Mouse (Mus musculus) kidney, adult 18-20 months (tissue): ENCODE results near the gene Creb3.
A peak's percentile ranks its signal among the peaks of the same experiment; 100 is the strongest.
"Not testable (repeated sequence)": the region's sequence is repeated elsewhere in the genome, so short reads cannot be mapped to it uniquely, and the experiment has no call there.

Experiments used
- DNase-seq: peaks from one replicate; pipeline ENCODE4 v3.0.0; 2021

The Creb3 gene

GRCm38 (mm10) chr4:43584444-43585416 lies 22.6 kb downstream of the Creb3 start, which contains the start of gene Msmp:
Gene Msmp, minus strand, starts transcription at chr4:43584494.
- peak; percentile 51 for DNase-seq

GRCm38 (mm10) chr4:43585682-43586081 lies 23.6 kb downstream of the Creb3 start:
- no peak for DNase-seq

GRCm38 (mm10) chr4:43586411-43586810 lies 24.3 kb downstream of the Creb3 start:
- peak; percentile 79 for DNase-seq

GRCm38 (mm10) chr4:43587681-43588080 lies 25.5 kb downstream of the Creb3 start:
- DNase-seq: no peak

- no peak for DNase-seq
Observed at GRCm38 (mm10) chr4:43591543-43591942, 29.4 kb downstream of the Creb3 start.

- DNase-seq: no peak
Observed at GRCm38 (mm10) chr4:43591961-43592360, 29.8 kb downstream of the Creb3 start.

- DNase-seq: no peak
Observed at GRCm38 (mm10) chr4:43593453-43593852, 31.3 kb downstream of the Creb3 start.

- not testable (repeated sequence) for DNase-seq
Observed at GRCm38 (mm10) chr4:43596597-43596996, 34.5 kb downstream of the Creb3 start.

GRCm38 (mm10) chr4:43598200-43598599 lies 36.1 kb downstream of the Creb3 start:
- DNase-seq: no peak

GRCm38 (mm10) chr4:43598650-43599380 lies 36.7 kb downstream of the Creb3 start:
- DNase-seq: no peak

- no peak for DNase-seq
Observed at GRCm38 (mm10) chr4:43600195-43600934, 38.2 kb downstream of the Creb3 start.

- DNase-seq: no peak
Observed at GRCm38 (mm10) chr4:43604099-43604498, 42.0 kb downstream of the Creb3 start.

- DNase-seq: no peak
Observed at GRCm38 (mm10) chr4:43604751-43605685, 42.9 kb downstream of the Creb3 start.

GRCm38 (mm10) chr4:43612534-43612933 lies 50.4 kb downstream of the Creb3 start:
- no peak for DNase-seq

GRCm38 (mm10) chr4:43613060-43613730 lies 51.1 kb downstream of the Creb3 start:
- DNase-seq: no peak
